Mouse (Mus musculus): ENCODE measurements around the gene Tet3. TPM values are rescaled to one million over a fixed set of nuclear protein-coding genes. Genes with fewer than 3 reads are reported as not detected.

Tet3 gene
- total RNA-seq, 1 experiment: 6.0 TPM

DNA sequence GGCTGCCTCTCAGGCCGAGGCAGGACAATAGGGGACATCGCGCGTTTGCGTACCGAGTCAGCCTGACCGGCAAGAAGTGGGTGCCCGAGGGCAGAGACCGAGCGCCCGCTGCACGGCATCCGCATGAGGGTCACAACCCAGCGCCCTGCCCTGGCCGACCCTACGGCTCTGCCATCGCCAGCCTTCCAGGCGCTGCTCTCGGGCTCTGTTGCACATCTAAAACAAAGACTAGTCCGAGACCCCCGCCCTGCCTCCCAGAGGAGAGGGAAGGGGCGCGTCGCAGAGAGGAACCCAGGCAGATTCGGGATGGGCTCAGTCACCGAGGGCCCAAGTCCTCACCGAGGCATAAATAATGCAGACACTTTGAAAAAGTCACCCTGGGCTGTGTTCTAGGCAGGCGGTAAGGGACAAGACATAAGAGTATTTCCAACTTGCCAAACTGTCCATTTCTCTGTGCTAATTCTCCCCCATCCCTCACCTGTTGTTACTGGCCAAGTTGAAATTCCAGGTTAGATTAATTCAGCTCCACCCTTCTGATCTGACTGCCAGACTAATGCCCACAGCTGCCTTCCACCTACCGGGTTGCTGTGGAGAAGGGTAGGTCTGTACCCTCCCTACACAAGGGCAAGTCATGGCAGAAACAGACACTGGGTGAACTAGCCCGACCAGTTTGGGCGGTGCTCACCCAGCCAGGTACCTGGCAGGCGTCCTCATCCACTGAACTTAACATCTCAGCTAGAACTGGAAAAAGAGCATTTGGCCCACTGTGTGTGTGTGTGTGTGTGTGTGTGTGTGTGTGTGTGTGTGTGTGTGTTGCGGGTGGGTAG is 1.7 kb downstream of the Tet3 start:
- Histone ChIP-seq H3K4me3 (ENCODE audit: insufficient read depth in 1 of 2, low read depth in 1 of 2, low read length in 2 of 2, poor library complexity in 1 of 2, severe bottlenecking in 1 of 2) (peak overlapping the region; percentile 73 to 84), H3K9ac (ENCODE audit: insufficient read depth, low read depth, low read length, poor library complexity, severe bottlenecking) (peak overlapping the region; percentile 42), H3K27ac (ENCODE audit: insufficient read depth, low read depth, low read length, poor library complexity, severe bottlenecking) (no peak overlapping the region), H3K9me3 (ENCODE audit: control insufficient read depth, insufficient read depth, low read depth, low read length) (no peaks in the 10 kb centered on the region), H3K4me1 (ENCODE audit: control insufficient read depth in 2 of 2, insufficient read depth in 2 of 2, low read length in 2 of 2, poor library complexity in 1 of 2) (peaks cover 0 to 2% of the 10 kb centered on the region in 2 experiments; a peak in 1 of 4 replicates), H3K36me3 (ENCODE audit: control insufficient read depth, insufficient read depth, low read length, poor library complexity, severe bottlenecking) (no peaks in the 10 kb centered on the region)
- TF ChIP-seq ZC3H11A (IDR thresholded peaks at IDR 0.05; ENCODE audit: borderline replicate concordance, low read depth, low read length) (no peak), CHD2 (IDR thresholded peaks at IDR 0.05; ENCODE audit: low read depth, low read length) (no peak), MAFK (IDR thresholded peaks at IDR 0.05; ENCODE audit: insufficient read depth, low read depth, low read length) (no peak), HCFC1 (IDR thresholded peaks at IDR 0.05; ENCODE audit: borderline replicate concordance, insufficient read depth, low read length) (no peak), ZNF384 (IDR thresholded peaks at IDR 0.05; ENCODE audit: low read depth, low read length) (no peak)
- in situ Hi-C loops (cut with MboI; ENCODE audit: low sequenced_read_pairs in 2 of 2, unreplicated experiment in 2 of 2): no loop called here
- DNase-seq (ENCODE audit: low read depth, low spot score): no peak

GRCm38 (mm10) chr6:83456131-83456983 is 2.5 kb downstream of the Tet3 start:
- peak overlapping the region; percentile 73 to 84 for H3K4me3 ChIP-seq (ENCODE audit: insufficient read depth in 1 of 2, low read depth in 1 of 2, low read length in 2 of 2, poor library complexity in 1 of 2, severe bottlenecking in 1 of 2)
- no peaks in the 10 kb centered on the region for H3K36me3 ChIP-seq (ENCODE audit: control insufficient read depth, insufficient read depth, low read length, poor library complexity, severe bottlenecking)
- H3K27ac ChIP-seq (ENCODE audit: insufficient read depth, low read depth, low read length, poor library complexity, severe bottlenecking): no peak overlapping the region
- TF ChIP-seq ZNF384 (IDR thresholded peaks at IDR 0.05; ENCODE audit: low read depth, low read length) (no peak), MAFK (IDR thresholded peaks at IDR 0.05; ENCODE audit: insufficient read depth, low read depth, low read length) (no peak), ZC3H11A (IDR thresholded peaks at IDR 0.05; ENCODE audit: borderline replicate concordance, low read depth, low read length) (no peak), HCFC1 (IDR thresholded peaks at IDR 0.05; ENCODE audit: borderline replicate concordance, insufficient read depth, low read length) (no peak)
- peaks cover 0 to 2% of the 10 kb centered on the region in 2 experiments; a peak in 1 of 4 replicates for H3K4me1 ChIP-seq (ENCODE audit: control insufficient read depth in 2 of 2, insufficient read depth in 2 of 2, low read length in 2 of 2, poor library complexity in 1 of 2)
- H3K9me3 ChIP-seq (ENCODE audit: control insufficient read depth, insufficient read depth, low read depth, low read length): no peaks in the 10 kb centered on the region
- in situ Hi-C loops (cut with MboI; ENCODE audit: low sequenced_read_pairs in 2 of 2, unreplicated experiment in 2 of 2): no loop called here
- peak overlapping the region; percentile 42 for H3K9ac ChIP-seq (ENCODE audit: insufficient read depth, low read depth, low read length, poor library complexity, severe bottlenecking)
- DNase-seq (ENCODE audit: low read depth, low spot score): no peak

DNA sequence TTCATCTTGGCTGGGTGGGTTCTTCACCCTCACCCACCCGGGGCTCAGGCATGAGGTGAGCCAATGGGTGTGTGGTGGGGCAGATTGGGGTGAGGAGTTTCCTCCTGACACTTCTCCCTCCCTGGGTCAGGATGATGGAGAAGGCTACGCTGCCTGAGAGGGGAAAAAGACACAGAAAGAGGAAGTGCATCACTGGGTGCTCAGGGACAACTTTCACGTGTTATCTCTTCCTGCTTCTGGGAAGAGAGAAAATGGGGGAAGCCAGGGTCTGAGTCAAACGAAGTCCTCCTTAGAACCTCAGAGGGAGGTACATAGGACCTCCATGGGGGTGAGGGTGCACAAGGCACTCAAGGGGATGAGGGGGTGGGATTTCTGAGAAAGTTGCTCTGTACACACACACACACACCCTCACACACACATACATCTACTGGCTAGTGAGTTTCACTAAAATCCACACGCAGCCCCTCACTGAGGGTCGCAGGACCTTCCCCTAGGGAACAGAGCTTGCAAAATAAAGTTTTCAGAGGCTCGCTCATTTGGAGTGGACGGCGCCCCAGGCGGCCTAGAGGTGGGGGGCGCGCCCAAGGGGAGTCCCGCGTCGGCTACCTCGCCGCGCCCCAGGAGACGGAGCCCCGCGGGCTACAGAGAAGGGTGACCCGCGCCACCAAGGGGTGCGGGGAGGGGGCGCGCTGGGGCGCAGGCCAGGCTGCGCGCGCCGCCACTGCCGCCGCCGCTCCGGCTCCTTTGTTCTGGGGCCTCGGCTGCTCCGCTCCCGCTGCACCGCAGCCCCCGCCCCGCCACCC is 3.4 kb downstream of the Tet3 start:
- peak overlapping the region; percentile 73 to 84 for H3K4me3 ChIP-seq (ENCODE audit: insufficient read depth in 1 of 2, low read depth in 1 of 2, low read length in 2 of 2, poor library complexity in 1 of 2, severe bottlenecking in 1 of 2)
- no peak for DNase-seq (ENCODE audit: low read depth, low spot score)
- no peak overlapping the region for H3K27ac ChIP-seq (ENCODE audit: insufficient read depth, low read depth, low read length, poor library complexity, severe bottlenecking)
- TF ChIP-seq MAFK (IDR thresholded peaks at IDR 0.05; ENCODE audit: insufficient read depth, low read depth, low read length): no peak
- TF ChIP-seq CHD2 (IDR thresholded peaks at IDR 0.05; ENCODE audit: low read depth, low read length): no peak
- no peak for TF ChIP-seq HCFC1 (IDR thresholded peaks at IDR 0.05; ENCODE audit: borderline replicate concordance, insufficient read depth, low read length)
- TF ChIP-seq ZNF384 (IDR thresholded peaks at IDR 0.05; ENCODE audit: low read depth, low read length): no peak
- in situ Hi-C loops (cut with MboI; ENCODE audit: low sequenced_read_pairs in 2 of 2, unreplicated experiment in 2 of 2): no loop called here
- H3K36me3 ChIP-seq (ENCODE audit: control insufficient read depth, insufficient read depth, low read length, poor library complexity, severe bottlenecking): no peaks in the 10 kb centered on the region
- H3K9ac ChIP-seq (ENCODE audit: insufficient read depth, low read depth, low read length, poor library complexity, severe bottlenecking): peak overlapping the region; percentile 42
- no peaks in the 10 kb centered on the region for H3K9me3 ChIP-seq (ENCODE audit: control insufficient read depth, insufficient read depth, low read depth, low read length)
- peaks cover 0 to 2% of the 10 kb centered on the region in 2 experiments; a peak in 1 of 4 replicates for H3K4me1 ChIP-seq (ENCODE audit: control insufficient read depth in 2 of 2, insufficient read depth in 2 of 2, low read length in 2 of 2, poor library complexity in 1 of 2)

DNA sequence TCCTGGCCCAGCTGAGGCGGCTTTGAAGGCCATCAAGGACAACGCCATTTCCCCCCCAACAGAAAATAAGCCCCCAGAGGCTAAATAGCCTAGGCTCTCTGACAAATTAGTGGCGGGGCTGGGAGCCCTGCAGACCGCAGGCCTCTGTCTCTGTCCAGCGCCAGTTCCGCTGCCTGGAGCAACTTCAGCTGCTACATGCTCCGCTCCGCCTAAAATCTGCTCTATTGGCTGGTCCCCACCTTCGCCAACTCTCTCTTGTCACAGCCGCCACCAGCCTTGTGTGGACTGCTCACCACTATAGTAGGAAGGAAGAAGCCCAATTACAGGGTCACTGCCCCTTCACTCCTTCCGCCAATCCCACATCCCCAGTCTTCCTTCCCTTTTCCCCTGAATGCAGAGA is 5.2 kb downstream of the Tet3 start:
- H3K4me3 ChIP-seq (ENCODE audit: insufficient read depth in 1 of 2, low read depth in 1 of 2, low read length in 2 of 2, poor library complexity in 1 of 2, severe bottlenecking in 1 of 2): no peak overlapping the region
- DNase-seq (ENCODE audit: low read depth, low spot score): no peak
- no peak overlapping the region for H3K27ac ChIP-seq (ENCODE audit: insufficient read depth, low read depth, low read length, poor library complexity, severe bottlenecking)
- in situ Hi-C loops (cut with MboI; ENCODE audit: low sequenced_read_pairs in 2 of 2, unreplicated experiment in 2 of 2): no loop called here
- H3K4me1 ChIP-seq (ENCODE audit: control insufficient read depth in 2 of 2, insufficient read depth in 2 of 2, low read length in 2 of 2, poor library complexity in 1 of 2): peaks cover 0 to 2% of the 10 kb centered on the region in 2 experiments; a peak in 1 of 4 replicates
- no peaks in the 10 kb centered on the region for H3K9me3 ChIP-seq (ENCODE audit: control insufficient read depth, insufficient read depth, low read depth, low read length)
- no peak overlapping the region for H3K9ac ChIP-seq (ENCODE audit: insufficient read depth, low read depth, low read length, poor library complexity, severe bottlenecking)
- H3K36me3 ChIP-seq (ENCODE audit: control insufficient read depth, insufficient read depth, low read length, poor library complexity, severe bottlenecking): no peaks in the 10 kb centered on the region
- TF ChIP-seq MAFK (IDR thresholded peaks at IDR 0.05; ENCODE audit: insufficient read depth, low read depth, low read length): no peak
- no peak for TF ChIP-seq ZC3H11A (IDR thresholded peaks at IDR 0.05; ENCODE audit: borderline replicate concordance, low read depth, low read length)
- no peak for TF ChIP-seq CHD2 (IDR thresholded peaks at IDR 0.05; ENCODE audit: low read depth, low read length)
- TF ChIP-seq ZNF384 (IDR thresholded peaks at IDR 0.05; ENCODE audit: low read depth, low read length): no peak
- no peak for TF ChIP-seq HCFC1 (IDR thresholded peaks at IDR 0.05; ENCODE audit: borderline replicate concordance, insufficient read depth, low read length)

All from ES-E14 (cell line).